Mouse (Mus musculus) spleen, adult 2 months (tissue): Measurements from ENCODE around the gene Defb45. TPM values are rescaled to one million over a fixed set of nuclear protein-coding genes. Genes with fewer than 3 reads are reported as not detected.

Experiments used
- DNase-seq, 2 experiments: peaks; one replicate each; pipeline versions ENCODE4 v3.0.0 to v3.0.0-alpha.2; 2012 to 2021; ENCODE audit warnings: low spot score in 2 of 2, low read depth in 1 of 2
- H3K27ac ChIP-seq: fragments of 200-500 bp; 2 replicates; pipeline ENCODE4 v1.5.1; 2012; ENCODE audit warnings: low read length, inconsistent platforms; ENCODE audit not compliant: insufficient read depth
- H3K27me3 ChIP-seq: fragments of 200-500 bp; 2 replicates; pipeline ENCODE4 v1.6.1; 2012; ENCODE audit warnings: mild to moderate bottlenecking, moderate library complexity, low read length, inconsistent platforms; ENCODE audit not compliant: control insufficient read depth, insufficient read depth
- H3K36me3 ChIP-seq: fragments of 200-500 bp; 2 replicates; pipeline ENCODE4 v1.6.1; 2012; ENCODE audit warnings: mild to moderate bottlenecking, low read length, inconsistent platforms; ENCODE audit not compliant: control insufficient read depth, insufficient read depth
- H3K4me1 ChIP-seq: fragments of 200-500 bp; 2 replicates; pipeline ENCODE4 v1.6.1; 2011; ENCODE audit warnings: inconsistent platforms; ENCODE audit not compliant: control insufficient read depth, insufficient read depth, insufficient read length
- H3K4me3 ChIP-seq: fragments of 200-500 bp; 2 replicates; pipeline ENCODE4 v1.5.1; 2011; ENCODE audit warnings: mild to moderate bottlenecking, inconsistent platforms; ENCODE audit not compliant: insufficient read depth, insufficient read length; ENCODE audit errors: extremely low read depth
- CTCF ChIP-seq: fragments of 200-500 bp; IDR thresholded peaks from 2 replicates; pipeline ENCODE4 v1.5.1; 2011; ENCODE audit warnings: mild to moderate bottlenecking, inconsistent platforms; ENCODE audit not compliant: insufficient read depth, insufficient read length, insufficient replicate concordance; ENCODE audit errors: extremely low read depth
- POLR2A ChIP-seq: fragments of 200-500 bp; IDR thresholded peaks from 2 replicates; pipeline ENCODE4 v1.6.1; 2011; ENCODE audit warnings: low read depth, low read length, inconsistent platforms
- WGBS: fragments of 180-500 bp; shearing (Covaris S2); methylation state at CpG from one replicate; pipeline ENCODE4 v1.1.7; 2018; 5-methylcytosine and 5-hydroxymethylcytosine counted together
- polyA plus RNA-seq: library from polyadenylated mRNA; depleted of rRNA; stranded (reverse); fragments of >200 nt; gene quantifications from 2 replicates; pipeline ENCODE4 v1.2.3, GENCODE M21; 2012

The Defb45 gene
- polyA plus RNA-seq, 1 experiment: not detected

DNA sequence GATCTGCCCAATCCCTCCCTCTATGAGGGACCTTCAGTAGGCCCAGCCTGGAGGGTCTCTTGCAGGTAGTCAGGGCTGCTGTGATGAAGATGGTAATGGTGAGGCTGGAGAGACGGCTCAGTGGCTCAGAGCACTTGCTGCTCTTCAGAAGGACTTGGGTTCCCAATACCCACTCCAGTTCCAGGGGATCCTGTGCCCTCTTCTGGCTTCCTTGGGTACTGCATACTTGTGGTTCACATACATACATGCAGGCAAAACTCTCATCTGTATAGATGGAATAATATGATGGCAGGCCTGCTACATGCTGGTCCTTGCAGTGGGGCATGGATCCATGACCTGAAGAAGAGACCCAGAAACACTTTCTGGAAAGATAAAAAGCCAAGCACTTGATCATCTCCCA lies 9.5 kb upstream of the Defb45 start:
- no peaks in the 10 kb centered on the region for H3K36me3 ChIP-seq
- no peak for DNase-seq
- 84% methylated on average over 1 of the region's 1 CpGs for WGBS
- H3K4me3 ChIP-seq: no peak overlapping the region
- H3K27ac ChIP-seq: no peak overlapping the region
- H3K27me3 ChIP-seq: no peaks in the 10 kb centered on the region
- TF ChIP-seq CTCF (no peak), POLR2A (no peak)
- H3K4me1 ChIP-seq: no peaks in the 10 kb centered on the region

DNA sequence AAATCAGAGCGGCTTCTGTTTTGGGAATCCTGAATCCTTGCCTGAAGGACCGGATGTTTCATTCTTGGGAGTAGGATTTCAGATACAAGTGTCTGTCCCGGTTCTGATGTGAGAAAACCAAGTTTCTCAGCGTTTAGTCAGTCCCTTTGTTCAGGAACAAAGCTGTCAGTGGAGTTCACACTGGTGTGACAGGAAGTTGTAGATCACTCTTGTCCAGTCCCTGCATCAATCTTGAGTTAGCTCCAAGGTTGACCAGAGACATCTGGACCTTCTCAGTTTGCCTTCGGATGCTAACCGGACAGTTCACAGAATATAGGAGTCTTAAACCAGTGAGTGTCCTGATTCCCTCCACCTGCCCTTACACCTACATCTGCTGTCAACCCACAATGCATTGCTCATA lies 8.5 kb upstream of the Defb45 start:
- H3K27me3 ChIP-seq: no peaks in the 10 kb centered on the region
- no peak for TF ChIP-seq CTCF
- no peak for TF ChIP-seq POLR2A
- 57% methylated on average over 6 of the region's 6 CpGs for WGBS
- no peak overlapping the region for H3K4me3 ChIP-seq
- no peaks in the 10 kb centered on the region for H3K4me1 ChIP-seq
- no peak overlapping the region for H3K27ac ChIP-seq
- H3K36me3 ChIP-seq: no peaks in the 10 kb centered on the region
- DNase-seq: no peak

DNA sequence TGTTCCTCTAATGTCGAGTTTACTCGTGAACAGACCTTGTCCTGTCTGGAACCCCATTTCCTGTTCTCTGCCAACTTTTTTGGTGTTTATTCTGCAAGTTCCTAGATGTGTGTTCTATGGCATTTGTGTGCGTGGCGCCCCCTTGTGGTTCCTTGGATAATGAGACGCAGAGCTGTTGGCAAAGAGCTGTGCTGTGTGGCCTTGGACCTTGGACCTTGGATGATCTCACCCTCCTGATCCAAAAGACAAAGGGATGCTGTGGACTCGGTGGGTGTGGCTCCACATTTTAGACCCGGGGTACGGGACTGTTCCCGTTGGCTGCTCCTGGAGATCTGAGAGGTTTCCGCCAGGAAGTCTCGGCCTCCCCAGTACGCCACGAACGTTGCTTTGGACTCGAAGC lies 4.9 kb upstream of the Defb45 start, which contains the start of gene Defb36:
Gene Defb36, plus strand, starts transcription at position 271 of the 400 bp plus-strand sequence.
- no peak for DNase-seq
- Histone ChIP-seq H3K36me3 (no peaks in the 10 kb centered on the region), H3K4me1 (no peaks in the 10 kb centered on the region), H3K4me3 (no peak within 1 kb of the TSS), H3K27ac (no peak within 1 kb of the TSS), H3K27me3 (no peaks in the 10 kb centered on the region)
- WGBS: 74% methylated on average over 15 of the region's 15 CpGs
- no peak for TF ChIP-seq CTCF
- TF ChIP-seq POLR2A: no peak

DNA sequence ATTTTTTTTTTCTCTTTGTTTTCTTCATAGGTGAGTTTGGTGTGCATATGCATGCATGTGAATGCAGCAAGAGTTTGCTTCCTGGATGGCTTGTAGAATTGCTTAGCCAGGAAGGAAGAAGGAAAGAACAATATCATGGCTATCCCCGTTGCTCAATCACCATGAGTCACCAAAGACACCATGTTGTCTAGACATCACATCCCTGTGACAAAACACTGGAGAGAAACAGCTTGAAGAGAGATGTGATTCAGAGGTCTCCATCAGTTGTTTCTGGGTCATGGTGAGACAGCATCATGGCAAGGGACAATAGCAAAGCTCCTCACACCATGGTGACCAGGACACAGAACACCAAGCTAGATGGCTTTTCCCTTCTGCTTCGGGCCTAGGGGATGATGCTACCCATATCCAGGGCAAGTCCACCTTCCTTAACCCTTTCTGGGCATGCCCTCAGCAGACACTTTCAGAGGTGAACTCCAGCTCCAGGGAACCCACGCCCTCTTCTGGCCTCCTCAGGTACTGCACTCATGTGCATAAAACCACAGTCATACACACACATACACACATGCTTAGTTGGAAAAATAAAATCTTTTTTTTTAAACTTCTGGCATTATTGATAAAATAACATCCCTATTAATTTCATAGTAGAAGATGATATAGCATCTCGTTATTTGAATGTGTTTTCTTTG lies 2.2 kb upstream of the Defb45 start:
- TF ChIP-seq POLR2A (no peak), CTCF (no peak)
- H3K36me3 ChIP-seq: no peaks in the 10 kb centered on the region
- no peak for DNase-seq
- no peaks in the 10 kb centered on the region for H3K4me1 ChIP-seq
- no peak overlapping the region for H3K4me3 ChIP-seq
- no peaks in the 10 kb centered on the region for H3K27me3 ChIP-seq
- H3K27ac ChIP-seq: no peak overlapping the region
- 62% methylated on average over 4 of the region's 4 CpGs for WGBS

DNA sequence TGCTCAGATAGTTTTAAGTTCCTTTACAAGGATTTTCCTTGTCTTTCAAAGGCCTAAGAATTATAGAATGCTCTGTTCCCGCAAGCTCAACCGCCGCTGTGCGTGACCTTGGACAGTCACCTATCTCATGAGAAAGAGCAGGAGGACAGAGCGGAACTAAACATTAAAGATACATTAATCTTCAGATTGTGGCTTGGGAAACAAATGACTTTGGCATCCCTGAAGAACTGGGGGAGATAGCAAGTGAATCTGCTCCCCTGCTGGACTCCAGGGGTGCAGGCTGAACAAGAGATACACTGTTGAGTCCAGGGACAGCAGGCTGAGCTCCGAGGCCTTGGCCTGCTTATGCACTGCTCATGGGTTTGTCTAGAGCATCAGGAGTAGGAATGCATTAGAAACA lies 877 bp upstream of the Defb45 start:
- WGBS: 94% methylated on average over 6 of the region's 6 CpGs

GRCm38 (mm10) chr2:152589021-152589420 lies 10.2 kb downstream of the Defb45 start:
- TF ChIP-seq CTCF (no peak), POLR2A (no peak)
- 70% methylated on average over 6 of the region's 6 CpGs for WGBS
- Histone ChIP-seq H3K27me3 (peaks cover 1% of the 10 kb centered on the region; the same call in 1 of the 2 replicates), H3K36me3 (no peaks in the 10 kb centered on the region), H3K27ac (no peak overlapping the region), H3K4me1 (no peaks in the 10 kb centered on the region), H3K4me3 (no peak overlapping the region)
- DNase-seq: no peak

More for the DNA sequence above, 877 bp upstream of the Defb45 start:
- no peaks in the 10 kb centered on the region for H3K36me3 ChIP-seq
- no peak for DNase-seq
- TF ChIP-seq CTCF (no peak), POLR2A (no peak)
- no peaks in the 10 kb centered on the region for H3K27me3 ChIP-seq
- no peak overlapping the region for H3K4me3 ChIP-seq
- no peaks in the 10 kb centered on the region for H3K4me1 ChIP-seq
- H3K27ac ChIP-seq: no peak overlapping the region

- no peak overlapping the region for H3K4me3 ChIP-seq
- H3K36me3 ChIP-seq: no peaks in the 10 kb centered on the region
- H3K27ac ChIP-seq: no peak overlapping the region
- TF ChIP-seq POLR2A (no peak), CTCF (no peak)
- H3K4me1 ChIP-seq: no peaks in the 10 kb centered on the region
- 71% methylated on average over 2 of the region's 2 CpGs for WGBS
- H3K27me3 ChIP-seq: peaks cover 1% of the 10 kb centered on the region; the same call in 1 of the 2 replicates
- no peak for DNase-seq
Observed at GRCm38 (mm10) chr2:152588450-152588849, 10.7 kb downstream of the Defb45 start.
